Mouse (Mus musculus) kidney, adult 8-10 months (tissue): Measurements from ENCODE around the gene Piwil4.

ENCODE experiments used
- DNase-seq, 2 experiments: peaks; one replicate each; pipeline ENCODE4 v3.0.0; 2022

Piwil4 gene

DNA sequence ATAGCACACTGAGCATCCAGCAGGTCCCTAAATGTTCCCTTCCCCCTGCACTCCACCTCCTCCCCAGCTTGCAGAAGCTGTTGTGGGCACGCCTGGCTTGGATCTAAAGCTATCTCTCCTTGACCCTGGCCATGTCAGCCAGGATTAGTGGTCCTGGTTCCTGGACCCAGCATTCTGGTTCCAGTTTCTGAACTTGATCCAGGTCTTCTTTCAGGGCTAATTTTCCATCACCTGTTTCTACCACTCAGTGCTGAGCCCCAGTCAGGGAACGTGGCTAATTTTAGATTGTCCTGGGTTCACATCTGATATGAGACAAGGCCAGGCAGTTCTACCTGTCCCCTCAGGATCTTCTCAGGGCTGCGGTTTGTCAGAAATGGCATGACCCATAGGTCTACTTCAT is 74.5 kb downstream of the Piwil4 start:
- no peak for DNase-seq

DNA sequence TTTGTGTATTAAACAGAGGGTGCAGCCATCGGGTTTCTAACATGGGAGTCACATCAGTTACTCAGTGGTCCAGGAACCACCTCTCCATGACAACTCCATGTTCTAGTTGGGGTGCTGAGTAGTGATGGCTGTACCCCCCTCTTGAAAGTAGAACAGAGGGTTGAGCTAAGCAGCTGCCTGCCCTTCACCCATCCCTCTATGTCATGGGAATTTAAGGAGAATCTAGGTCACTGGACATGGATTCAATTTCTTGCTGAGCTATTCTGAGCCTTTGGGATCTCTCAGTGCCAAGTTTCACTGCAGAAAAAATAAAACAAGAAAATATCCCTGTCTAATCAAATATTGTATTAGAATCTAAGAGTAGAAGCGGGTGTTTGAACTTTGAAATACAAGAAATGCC is 76.9 kb downstream of the Piwil4 start:
- DNase-seq: no peak

DNA sequence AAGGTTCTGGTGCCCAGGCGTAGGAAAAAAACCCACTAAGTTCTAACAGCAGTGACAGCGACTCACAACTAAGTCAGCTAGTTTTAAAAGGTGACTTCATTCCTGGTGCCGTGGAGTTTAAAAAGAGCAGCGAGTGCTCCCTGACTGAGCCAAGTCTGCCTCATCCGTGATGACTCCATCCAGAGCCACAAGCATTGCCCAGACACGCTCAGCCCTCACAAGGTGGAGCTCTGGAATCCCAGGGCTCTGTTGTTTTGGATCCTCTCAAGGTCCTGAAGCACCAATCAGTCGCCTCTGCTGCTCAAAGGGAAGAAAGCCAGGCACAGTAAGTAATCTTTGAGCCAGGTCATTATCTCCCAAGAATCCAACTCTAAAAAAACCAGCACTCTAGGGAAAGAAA is 77.7 kb downstream of the Piwil4 start:
- DNase-seq: no peak

DNA sequence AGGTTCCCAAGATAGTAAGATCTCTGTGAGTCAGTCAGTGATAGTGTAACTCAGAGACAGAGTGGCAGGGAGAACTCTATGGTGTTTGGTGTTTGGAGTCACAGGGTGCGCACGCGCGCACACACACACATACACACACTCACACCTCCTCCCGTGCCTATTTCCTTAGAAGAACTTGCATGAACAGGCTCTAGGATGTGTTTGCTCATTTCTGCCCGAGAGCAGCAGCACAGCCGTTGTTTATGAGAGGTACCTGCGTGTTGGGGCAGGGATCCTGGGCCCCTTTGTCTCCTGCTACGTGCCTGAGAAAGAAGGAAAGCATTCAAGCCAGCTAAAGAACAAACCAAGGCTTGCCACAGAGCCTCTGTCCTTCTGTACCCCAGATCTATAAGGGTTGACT is 78.4 kb downstream of the Piwil4 start:
- DNase-seq: no peak

DNA sequence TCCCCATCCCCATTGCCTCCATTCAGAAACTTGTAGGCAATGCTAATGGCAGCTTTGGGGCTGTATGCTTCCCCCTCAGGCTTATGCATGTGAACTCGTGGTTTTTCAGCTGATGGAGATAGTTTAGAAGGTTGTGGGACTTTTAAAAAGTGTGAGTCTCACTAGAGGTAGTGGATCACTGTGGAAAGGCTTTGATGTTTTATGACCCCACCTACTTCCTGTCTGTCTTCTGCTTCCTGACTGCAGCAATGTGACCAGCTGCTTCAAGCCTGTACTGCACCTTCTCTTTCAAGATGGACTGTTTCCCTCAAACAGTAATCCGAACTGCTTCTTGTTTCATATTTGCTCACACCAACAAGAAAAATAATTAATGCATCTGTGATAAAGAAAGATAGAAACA is 82.6 kb downstream of the Piwil4 start:
- DNase-seq: no peak

DNA sequence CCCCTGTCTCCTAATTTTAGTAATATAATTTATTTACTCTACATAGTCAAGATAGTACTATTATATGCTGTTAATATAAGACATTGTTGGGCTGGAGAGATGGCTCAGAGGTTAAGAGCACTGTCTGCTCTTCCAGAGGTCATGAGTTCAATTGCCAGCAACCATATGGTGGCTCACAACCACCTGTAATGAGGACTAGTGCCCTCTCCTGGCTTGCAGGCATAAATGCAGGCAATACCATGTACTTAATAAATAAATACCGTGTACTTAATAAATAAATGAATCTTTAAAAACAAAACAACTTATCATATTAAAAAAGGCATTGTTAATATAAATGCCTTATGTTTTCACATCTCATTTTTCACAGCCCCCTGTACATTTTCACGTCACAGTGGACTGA is 86.5 kb downstream of the Piwil4 start:
- DNase-seq: no peak

DNA sequence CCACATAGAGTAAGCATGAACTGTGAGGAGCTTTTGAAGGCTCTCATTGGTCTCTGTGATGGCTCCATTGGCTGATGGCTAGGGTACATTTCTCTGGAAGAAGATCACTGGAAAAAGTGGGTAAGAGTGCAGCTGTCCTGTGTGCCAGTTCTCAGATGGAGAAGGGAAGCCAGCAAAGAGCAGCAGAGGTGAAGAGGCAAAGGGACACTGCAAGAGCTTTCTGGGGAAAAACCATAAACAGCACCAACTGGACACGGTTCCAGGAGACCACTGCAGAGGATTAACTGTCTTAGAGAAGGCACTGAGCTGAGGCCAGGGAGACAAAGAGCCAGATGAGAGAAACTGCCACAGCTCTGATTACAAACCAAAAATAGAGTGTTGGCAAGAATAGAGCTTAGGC is 87.8 kb downstream of the Piwil4 start:
- no peak for DNase-seq

DNA sequence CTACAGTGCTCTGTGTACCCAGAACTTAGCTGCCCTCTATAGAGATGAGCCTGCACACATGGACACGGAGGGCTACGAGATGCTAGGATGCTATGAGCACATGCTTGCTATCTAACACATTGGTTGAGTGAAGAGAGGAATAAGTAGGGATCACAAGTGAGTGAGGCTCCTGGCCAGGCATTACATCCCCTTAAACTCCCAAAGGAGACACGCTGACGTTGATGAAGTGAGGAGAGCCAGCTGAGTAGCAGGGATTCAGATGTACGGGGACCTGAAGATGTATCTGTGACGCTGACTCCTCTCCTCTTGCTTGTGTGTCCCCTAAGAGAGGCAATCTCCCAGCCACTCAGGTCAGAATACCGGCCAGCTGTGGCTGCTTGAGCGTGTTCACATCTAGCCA is 92.7 kb downstream of the Piwil4 start:
- DNase-seq: no peak

DNA sequence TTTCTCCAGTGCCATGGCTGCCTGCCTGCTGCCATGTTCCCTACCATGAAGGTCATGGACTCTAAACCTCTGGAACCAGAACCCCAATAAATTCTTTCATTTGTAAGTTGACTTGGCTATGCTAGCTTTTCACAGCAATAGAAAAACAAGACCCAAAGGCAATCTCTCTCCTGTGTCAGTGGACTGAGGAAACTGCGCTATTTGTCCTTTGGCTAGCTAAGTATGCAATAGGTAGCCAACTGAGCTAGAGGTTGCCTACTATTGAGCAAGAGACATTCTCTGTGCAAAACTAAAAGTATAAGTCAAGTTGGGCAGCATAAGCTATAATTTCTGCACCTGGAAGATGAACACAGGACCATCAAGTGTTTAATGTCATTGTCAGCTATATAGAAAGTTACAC is 93.9 kb downstream of the Piwil4 start:
- DNase-seq: no peak
